Mouse (Mus musculus) cerebellum, adult 2 months (tissue): ENCODE measurements around the gene Vegfa. TPM values are rescaled to one million over a fixed set of nuclear protein-coding genes. Genes with fewer than 3 reads are reported as not detected.
"Not testable (repeated sequence)": the region's sequence is repeated elsewhere in the genome, so short reads cannot be mapped to it uniquely, and the experiment has no call there.

Source experiments
- DNase-seq, 2 experiments: peaks; one replicate each; pipeline ENCODE4 v3.0.0; 2021
- H3K27ac ChIP-seq: fragments of 200-500 bp; 2 replicates; pipeline ENCODE4 v1.5.1; 2012; ENCODE audit warnings: low read length, control low read depth, inconsistent platforms; ENCODE audit not compliant: insufficient read depth
- H3K27me3 ChIP-seq: fragments of 200-500 bp; 2 replicates; pipeline ENCODE4 v1.6.1; 2012; ENCODE audit warnings: inconsistent platforms, mild to moderate bottlenecking, low read length, moderate library complexity; ENCODE audit not compliant: control insufficient read depth, insufficient read depth
- H3K4me1 ChIP-seq: fragments of 200-500 bp; 2 replicates; pipeline ENCODE4 v1.6.1; 2011; ENCODE audit warnings: low read length; ENCODE audit not compliant: control insufficient read depth, insufficient read depth
- H3K4me3 ChIP-seq: fragments of 200-500 bp; replicated peaks from 2 replicates; pipeline ENCODE3; 2011; ENCODE audit warnings: mild to moderate bottlenecking, low read depth, low read length, control low read depth; ENCODE audit not compliant: insufficient read depth
- CTCF ChIP-seq: fragments of 200-500 bp; IDR thresholded peaks from 2 replicates; pipeline ENCODE4 v1.5.1; 2011; ENCODE audit warnings: low read depth, mild to moderate bottlenecking, control low read depth, low read length, moderate library complexity, borderline replicate concordance; ENCODE audit not compliant: insufficient read depth
- POLR2A ChIP-seq: fragments of 200-500 bp; IDR thresholded peaks from 2 replicates; pipeline ENCODE4 v1.6.1; 2011; ENCODE audit warnings: low read length, control low read depth, borderline replicate concordance; ENCODE audit not compliant: insufficient read depth
- WGBS: fragments of 180-500 bp; shearing (Covaris S2); methylation state at CpG from one replicate; pipeline ENCODE4 v1.1.7; 2018; 5-methylcytosine and 5-hydroxymethylcytosine counted together
- polyA plus RNA-seq: library from polyadenylated mRNA; depleted of rRNA; stranded (reverse); fragments of >200 nt; gene quantifications from 2 replicates; pipeline ENCODE4 v1.2.3, GENCODE M21; 2012

The Vegfa gene
- polyA plus RNA-seq, 1 experiment, result 195 TPM

DNA sequence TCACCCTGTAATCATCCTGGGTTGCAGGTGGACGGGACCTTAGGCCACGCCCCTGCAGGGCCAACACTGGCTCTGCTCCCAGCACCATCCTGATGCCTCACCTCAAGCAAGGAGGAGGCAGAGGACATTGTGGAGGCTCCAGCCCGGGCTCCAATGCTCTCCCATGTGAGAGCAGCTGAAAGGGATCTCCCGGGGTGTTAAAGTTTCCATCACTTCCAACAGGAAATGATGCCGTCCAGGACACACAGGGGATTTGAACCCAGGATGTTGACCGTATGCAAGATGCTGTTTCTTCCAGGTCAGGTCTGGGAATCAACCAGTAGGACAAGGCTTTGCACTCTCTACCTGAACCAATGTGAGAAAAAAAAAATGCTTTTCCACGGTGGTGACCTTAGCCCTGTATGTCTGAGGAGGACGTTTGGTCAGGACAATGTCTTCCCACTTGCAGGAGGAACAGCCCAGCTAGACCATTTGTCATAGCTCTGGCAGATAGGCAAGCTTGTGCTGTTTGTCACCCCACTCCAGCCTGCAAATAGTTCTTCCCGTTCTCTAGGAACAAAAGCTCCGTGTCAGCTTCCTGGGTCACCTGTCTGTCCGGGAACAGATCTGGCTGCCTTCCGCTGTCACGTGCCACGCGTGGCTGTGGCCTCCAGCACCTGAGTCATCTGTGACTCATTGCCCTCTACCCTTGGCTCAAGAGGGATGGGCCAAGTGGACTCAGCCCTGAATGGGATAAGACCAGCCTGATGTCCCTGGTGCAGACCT is 28.3 kb downstream of the Vegfa start:
- H3K27me3 ChIP-seq, result no peaks in the 10 kb centered on the region
- no peak for TF ChIP-seq CTCF
- TF ChIP-seq POLR2A, result no peak

DNA sequence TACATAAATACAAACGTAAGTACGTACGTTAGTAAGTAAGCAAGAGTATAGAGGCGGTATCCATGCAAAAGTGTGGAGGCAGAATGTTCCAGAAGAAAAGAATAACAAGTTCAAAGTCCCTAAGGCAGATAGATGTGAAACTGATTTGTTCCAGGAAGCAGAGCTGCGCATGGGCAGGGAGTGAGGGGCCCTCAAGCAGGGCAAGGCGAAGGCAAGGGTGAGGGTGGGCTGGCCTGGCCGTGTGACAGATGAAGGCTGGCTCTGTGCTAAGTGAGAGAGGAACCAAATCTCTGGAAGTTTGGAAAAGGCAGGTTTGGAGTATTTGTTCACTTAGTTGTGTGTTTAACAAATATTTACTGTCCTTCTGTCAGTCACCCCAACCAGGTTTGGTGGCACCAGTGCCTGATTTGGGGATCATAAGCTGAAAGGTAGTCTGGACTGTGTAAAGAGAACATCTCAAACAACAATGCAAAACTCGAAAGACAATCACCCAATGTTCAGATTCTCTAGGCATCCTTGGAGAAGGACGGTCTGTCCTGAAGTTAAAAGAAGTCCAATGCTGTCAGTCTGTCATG is 32.7 kb downstream of the Vegfa start:
- no peak for DNase-seq
- Histone ChIP-seq H3K4me3 (no peak overlapping the region), H3K27ac (no peak overlapping the region), H3K4me1 (no peaks in the 10 kb centered on the region), H3K27me3 (no peaks in the 10 kb centered on the region)
- WGBS, result 80% methylated on average over 9 of the region's 9 CpGs
- TF ChIP-seq CTCF (no peak), POLR2A (no peak)

More for the DNA sequence above, 28.3 kb downstream of the Vegfa start:
- DNase-seq, result no peak
- no peak overlapping the region for H3K27ac ChIP-seq
- H3K4me1 ChIP-seq, result no peaks in the 10 kb centered on the region
- H3K4me3 ChIP-seq, result no peak overlapping the region
- 76% methylated on average over 15 of the region's 15 CpGs for WGBS

DNA sequence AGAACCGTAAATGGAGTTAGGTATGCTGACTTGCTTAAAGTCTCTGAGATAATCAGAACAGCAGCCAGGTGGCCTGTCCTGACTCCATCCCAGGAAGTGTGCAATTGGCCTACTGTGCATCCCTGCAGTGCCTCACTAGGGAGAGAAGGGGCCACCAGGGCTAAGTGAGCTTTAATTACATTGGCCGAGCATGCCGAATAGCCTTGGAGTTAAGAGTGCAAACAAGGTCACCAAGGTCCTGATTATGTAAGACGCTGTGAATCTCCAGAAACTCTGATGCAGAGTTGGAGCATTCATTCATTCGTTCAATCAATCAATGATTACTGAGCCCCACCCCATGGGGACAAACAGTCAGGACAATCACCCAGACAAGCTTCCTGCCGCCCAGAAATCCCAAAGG is 33.8 kb downstream of the Vegfa start:
- WGBS, result 55% methylated on average over 6 of the region's 6 CpGs
- Histone ChIP-seq H3K27ac (no peak overlapping the region), H3K27me3 (no peaks in the 10 kb centered on the region), H3K4me1 (no peaks in the 10 kb centered on the region), H3K4me3 (no peak overlapping the region)
- no peak for DNase-seq
- TF ChIP-seq CTCF (no peak), POLR2A (no peak)

DNA sequence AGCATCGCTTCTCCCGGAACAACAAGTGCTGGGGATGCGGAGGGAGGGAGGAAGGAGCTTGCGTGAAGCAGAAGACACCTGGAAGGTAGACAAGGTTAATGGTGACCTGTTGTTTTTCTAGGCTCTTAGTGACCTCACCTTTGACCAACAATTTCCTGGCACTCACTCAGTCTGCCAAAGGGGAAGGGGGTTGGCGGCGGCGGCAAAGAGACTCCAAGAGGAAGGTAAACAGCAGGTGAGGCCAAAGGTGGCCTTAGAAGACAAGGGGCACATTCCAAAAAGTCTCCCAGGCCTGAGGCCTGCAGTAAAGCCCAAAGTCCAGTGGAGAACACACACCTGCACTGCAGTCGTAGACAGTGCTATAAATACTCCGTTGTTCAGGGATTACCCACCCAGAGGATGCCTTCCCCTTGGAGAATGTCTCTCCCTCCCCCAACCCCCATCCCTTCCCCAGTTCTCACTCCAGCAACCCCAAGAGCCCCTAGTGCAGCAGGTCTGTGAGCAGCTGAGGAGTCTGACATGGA is 35.2 kb downstream of the Vegfa start:
- H3K4me3 ChIP-seq, result no peak overlapping the region
- H3K4me1 ChIP-seq, result no peaks in the 10 kb centered on the region; the same call in 1 of the 2 replicates
- no peaks in the 10 kb centered on the region for H3K27me3 ChIP-seq
- no peak for DNase-seq
- no peak for TF ChIP-seq POLR2A
- no peak for TF ChIP-seq CTCF
- WGBS, result 96% methylated on average over 9 of the region's 9 CpGs
- no peak overlapping the region for H3K27ac ChIP-seq

DNA sequence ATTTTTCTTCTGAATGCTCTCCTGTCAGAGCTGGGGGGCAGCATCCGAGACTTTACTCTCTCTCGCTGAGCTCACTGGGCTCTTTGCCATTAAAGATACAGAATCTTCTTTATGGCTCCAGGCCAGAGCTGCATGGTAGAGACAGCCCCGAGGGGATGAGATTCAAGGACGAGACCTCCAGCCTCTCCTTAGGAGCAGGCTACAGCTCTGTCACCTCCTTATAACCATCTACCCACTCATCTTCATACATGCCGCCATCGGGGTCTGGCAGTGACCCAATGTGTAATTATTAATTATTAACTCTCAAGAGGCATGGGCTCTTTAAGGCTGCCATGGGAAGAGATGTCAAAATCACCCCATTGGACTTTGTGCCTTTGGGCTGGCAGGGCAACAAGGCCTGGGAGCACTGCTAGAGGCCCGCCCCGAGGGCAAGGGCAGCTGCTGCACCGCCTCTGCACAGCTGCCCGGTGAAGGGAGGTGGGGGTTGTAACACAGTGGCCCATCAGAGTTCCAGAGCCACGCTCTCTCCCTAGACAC is 37.8 kb downstream of the Vegfa start:
- Histone ChIP-seq H3K4me1 (no peaks in the 10 kb centered on the region; the same call in 1 of the 2 replicates), H3K27ac (no peak overlapping the region), H3K4me3 (no peak overlapping the region), H3K27me3 (no peaks in the 10 kb centered on the region)
- TF ChIP-seq POLR2A (no peak), CTCF (no peak)
- 11% methylated on average over 11 of the region's 11 CpGs for WGBS
- no peak for DNase-seq

DNA sequence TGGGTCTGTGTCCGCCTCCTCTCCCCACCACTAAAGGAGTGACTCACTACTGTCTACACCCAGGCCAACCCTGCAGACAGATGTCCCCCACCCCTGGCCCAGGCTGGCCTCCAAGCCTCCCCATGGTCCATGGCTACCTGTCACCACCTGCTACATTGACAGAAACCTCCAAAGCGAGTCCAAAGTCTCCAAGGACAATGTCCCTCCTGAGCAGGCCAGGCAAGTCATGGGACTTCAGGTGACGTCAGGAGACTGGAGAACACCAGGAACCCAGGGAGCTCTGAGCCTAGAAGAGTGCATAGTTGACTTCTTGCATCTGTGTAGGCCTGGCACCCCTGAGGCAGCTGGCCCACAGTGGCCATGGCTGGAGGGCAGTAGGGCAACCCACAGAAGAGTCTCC is 45.3 kb downstream of the Vegfa start:
- Histone ChIP-seq H3K27ac (no peak overlapping the region), H3K4me3 (no peak overlapping the region), H3K4me1 (no peaks in the 10 kb centered on the region), H3K27me3 (no peaks in the 10 kb centered on the region)
- no peak for DNase-seq
- 93% methylated on average over 3 of the region's 3 CpGs for WGBS
- no peak for TF ChIP-seq POLR2A
- no peak for TF ChIP-seq CTCF

DNA sequence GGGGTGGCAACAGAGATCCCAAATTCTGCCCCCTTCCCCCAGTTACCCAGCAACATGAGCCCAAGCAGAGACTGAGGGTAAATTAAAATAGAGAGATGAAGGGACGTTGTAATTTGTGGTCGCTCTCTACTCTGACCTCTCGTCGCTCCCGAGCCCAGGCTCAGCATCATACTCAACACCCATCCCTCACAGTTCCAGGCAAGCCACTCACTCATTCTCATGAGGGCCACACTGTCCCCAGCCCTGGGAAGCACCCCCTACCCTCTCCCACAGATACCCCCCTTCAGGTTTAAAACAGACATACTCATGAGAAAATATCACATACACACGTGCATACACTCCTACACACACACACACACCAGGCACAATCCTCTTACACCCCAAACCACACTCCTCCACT is 45.8 kb downstream of the Vegfa start:
- 87% methylated on average over 6 of the region's 6 CpGs for WGBS
- Histone ChIP-seq H3K27me3 (no peaks in the 10 kb centered on the region), H3K27ac (no peak overlapping the region), H3K4me3 (no peak overlapping the region), H3K4me1 (no peaks in the 10 kb centered on the region)
- DNase-seq, result no peak
- no peak for TF ChIP-seq CTCF
- no peak for TF ChIP-seq POLR2A

DNA sequence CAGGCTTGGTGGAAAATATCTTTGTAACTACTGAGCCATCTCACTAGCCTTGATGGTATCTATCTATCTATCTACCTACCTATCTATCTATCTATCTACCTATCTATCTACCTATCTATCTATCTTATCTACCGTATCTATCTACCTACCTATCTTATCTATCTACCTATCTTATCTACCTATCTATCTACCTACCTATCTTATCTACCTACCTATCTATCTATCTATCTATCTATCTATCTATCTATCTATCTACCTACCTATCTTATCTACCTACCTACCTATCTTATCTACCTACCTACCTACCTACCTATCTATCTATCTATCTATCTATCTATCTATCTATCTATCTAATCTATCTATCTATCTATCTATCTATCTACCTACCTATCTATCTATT is 49.0 kb downstream of the Vegfa start:
- H3K27ac ChIP-seq, H3K4me3 ChIP-seq, H3K4me1 ChIP-seq, H3K27me3 ChIP-seq, DNase-seq: not testable (repeated sequence)
- 100% methylated on average over 1 of the region's 1 CpGs for WGBS
